Mouse (Mus musculus): Measurements from ENCODE around the gene Kmt2e.
"Not testable (repeated sequence)": the region's sequence is repeated elsewhere in the genome, so short reads cannot be mapped to it uniquely, and the experiment has no call there.

Gene Kmt2e

DNA sequence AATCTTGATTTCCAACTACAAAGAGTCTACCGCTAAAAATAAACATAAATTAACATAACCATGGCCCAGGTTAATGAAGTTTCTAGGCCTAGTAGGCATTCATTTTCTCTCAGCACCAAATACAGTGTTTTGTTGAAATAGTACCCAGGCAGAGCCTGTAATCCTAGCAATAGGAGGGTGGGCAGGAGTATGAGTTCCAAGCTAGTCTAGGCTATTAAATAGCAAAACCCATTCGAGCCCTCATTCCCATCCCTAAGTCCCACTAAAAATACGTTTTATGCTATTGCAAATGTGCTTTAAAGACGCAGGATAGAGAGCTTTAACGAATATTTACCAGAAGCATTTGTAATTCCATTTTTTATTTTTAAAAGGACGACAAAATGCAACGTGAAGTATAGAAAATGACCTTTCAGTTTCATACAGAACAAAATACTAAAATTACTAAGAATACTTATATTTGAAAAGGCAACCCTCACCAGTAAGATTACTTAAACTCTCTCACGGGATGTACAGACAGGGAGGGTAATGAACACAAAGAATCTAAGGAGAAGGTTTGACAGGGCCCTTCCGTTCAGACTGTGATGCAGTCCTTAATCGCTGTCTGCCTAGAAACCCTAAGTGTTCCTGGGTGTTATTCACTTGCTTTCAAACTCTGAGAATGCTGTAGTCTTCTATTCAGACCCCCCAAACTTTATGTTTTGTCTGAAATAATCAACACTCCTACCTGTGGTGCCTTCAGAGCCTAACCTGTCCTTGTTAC is 2.1 kb upstream of the Kmt2e start:
- no peak for DNase-seq (ENCODE audit: extremely low spot score, low read depth, low spot score)

DNA sequence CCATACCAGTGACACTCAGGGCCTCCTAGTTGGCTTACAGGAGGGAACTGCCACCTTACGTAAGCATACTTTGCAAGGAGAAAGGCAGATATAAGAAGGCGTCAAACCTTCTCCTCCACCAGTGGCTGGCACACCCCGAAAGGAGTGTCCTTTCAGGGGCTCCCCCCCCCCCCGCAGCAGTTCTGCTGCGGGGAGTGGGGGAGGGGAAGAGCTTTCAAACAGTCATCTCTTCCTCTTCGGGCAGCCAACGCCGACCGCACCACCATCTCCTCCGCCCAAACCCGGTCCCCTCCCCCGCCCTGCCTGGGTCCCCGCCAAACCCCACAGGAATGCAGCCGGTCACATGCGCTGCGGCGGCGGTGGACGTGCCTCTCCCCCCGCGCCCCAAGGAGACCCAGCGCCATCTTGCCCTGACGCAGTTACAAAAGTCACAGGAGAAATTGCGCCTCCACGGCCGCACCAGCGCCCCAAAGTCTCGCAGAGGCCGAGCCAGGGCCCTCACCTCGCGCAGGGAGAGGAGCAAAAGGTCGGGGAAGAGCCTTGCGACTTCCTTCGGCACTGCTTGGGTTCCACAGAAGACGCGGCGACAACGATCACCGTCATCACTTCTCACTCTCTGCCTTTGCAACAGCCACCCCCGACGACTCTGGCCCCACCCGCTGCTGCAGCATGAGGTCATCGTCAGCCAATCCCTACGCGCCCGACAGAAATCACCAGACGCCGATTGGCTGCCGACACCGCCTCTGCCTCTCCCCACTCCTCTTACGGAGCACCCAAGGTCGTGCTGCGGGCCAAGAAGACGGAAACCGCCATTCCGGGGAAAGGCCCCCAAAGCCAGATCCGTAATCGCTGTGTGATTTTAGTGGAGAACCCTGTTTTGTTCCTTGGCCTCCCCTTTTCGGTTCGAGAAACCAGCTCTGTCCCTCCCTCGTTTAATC is 1.3 kb upstream of the Kmt2e start:
- no peak for DNase-seq (ENCODE audit: extremely low spot score, low read depth, low spot score)

DNA sequence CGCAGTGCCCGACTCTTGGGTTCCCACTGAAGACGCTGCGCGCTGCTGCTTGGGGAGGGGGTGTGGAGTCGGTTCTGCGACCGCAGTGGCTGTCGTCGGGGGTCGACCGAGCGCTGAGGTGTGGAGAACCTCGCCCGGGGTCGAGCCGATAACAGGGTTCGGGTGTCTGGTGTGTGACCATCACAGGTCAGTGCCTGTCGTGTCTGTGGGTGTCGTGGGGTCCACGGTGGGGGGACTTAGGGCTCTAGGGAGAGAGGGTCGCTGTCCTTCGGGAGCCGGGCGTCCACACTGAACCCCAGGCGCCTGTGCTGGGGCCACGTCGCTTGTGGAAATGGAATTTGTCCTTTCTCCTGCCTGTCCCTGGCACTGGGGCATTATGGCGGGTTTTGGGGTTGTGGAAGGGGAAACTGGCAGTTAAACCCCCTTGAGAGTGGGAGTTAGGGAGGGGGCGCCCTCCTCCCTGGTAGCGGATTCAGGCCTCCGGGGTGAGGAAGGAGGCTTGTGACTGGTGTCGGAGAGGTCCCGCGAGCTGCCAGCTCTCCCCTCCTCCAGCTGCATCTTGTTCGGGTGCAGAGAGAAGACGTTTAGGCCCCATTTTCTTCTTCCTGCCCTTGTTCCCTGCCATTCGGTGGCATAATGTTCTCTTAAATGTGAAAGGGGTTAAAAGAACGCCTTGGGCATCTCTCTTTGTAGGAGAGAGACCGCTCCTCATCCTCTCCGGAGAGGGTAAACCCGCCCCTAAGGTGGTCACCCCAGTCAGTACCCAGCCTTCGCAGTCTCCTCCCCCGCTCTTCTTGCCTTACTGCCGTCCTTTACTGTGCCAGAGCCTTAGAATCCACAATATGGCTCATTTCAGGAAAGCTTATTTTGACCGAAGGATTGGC is 599 bp downstream of the Kmt2e start:
- DNase-seq (ENCODE audit: extremely low spot score, low read depth, low spot score) = no peak

DNA sequence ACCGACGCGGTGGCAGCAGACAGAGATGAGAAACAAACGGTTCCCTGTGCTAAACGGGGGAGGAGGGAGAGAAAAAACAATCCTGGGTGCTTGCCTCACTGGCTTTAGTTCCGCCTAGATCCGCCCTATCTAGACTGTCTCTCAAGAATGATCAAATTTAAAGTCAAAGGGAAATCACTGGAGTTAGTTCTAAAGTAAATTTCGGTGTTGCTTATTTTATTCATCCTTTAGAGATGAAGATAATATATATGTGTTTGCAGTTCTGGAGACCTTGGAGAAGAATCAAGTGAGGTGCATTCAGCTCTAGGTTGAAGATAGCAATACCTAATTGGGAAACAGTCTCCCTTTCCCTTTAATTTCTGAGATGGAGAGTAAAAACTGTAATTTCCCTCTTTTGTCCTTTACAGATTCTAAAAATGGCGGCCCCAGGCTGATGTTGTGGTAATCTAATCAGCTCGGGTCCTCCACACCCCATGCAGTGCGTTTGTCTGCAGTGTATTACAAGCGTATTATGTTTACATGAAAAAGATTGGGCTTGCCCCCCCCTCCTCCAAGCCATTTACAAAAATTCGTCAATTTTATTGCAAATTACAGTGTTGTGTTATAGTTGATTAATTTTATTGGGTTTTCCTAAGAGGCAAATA is 1.4 kb downstream of the Kmt2e start:
- no peak for DNase-seq (ENCODE audit: extremely low spot score, low read depth, low spot score)

DNA sequence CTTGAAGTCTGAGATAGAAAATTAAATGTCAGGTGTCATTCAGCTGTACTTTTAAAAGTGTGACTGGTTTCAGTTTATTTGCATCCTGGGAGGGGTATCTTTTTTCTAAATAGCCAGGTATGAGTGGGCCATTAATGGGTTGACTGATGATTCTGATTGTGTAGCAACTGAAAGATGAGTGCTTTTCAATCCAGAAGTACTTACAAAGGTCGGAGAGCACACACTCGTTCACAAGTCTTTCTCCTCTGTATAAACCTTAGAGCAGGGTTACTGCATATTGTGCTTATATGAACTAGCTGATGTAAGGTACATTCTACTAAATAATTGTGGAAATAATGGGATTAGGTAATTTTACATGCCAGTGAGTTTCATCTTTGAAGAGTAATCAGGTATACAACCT is 2.5 kb downstream of the Kmt2e start:
- no peak for DNase-seq (ENCODE audit: extremely low spot score, low read depth, low spot score)

DNA sequence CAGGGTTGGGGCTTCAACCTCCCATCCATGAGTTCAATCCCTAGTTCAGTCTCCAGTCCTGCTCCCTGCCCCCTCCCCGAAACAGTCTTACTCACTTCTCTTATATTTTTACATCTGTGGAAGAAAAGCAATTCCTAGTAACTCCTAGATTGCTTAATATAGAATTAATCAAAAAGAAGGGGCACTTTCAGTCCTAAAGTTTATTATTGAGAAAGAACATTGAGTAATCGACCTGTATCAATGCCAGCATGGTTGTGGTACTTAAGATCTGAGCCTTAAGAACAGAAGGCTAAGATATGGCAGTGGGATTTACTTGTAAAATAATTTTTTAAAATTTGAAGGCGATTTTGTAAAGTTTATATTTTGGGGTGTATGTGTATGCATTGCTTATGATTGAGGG is 5.6 kb downstream of the Kmt2e start:
- no peak for DNase-seq (ENCODE audit: extremely low spot score, low read depth, low spot score)

DNA sequence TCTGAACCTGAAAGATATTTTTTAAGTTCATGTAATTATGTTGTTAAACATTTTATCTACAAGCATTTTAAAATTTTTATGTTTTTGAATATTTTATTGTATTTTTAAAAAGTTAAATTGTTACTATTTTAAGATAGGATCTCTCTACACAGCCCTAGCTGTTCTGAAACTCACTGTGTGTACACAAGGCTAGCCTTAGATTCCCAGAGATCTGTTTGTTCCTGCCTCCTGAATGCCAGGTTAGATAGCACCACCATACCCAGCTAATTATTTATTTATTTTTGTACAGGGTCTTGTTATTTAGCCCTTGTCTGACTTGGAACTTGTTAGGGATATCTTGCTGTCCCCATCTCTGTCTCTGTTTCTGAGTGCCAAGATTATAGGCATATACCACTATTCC is 6.3 kb downstream of the Kmt2e start:
- DNase-seq (ENCODE audit: extremely low spot score, low read depth, low spot score) = no peak

DNA sequence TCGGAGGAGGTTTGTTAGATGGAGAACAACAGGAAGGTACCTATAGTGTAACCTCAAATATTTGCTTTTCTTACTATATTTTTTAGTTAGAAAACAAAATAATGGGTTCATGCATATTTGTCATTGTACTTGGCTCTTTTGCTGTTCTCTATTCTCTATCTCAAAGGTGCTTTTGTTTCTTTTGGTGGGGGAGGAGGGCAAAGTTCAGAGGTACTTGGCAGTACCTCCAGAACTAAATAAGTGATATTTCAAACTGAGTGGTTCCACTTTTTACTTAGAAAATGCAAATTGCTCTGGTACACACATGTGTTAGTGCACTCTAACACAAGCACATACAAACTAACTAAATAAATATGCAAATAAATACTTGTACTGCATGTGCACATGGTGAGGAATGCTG is 7.7 kb downstream of the Kmt2e start:
- DNase-seq (ENCODE audit: extremely low spot score, low read depth, low spot score) = no peak

DNA sequence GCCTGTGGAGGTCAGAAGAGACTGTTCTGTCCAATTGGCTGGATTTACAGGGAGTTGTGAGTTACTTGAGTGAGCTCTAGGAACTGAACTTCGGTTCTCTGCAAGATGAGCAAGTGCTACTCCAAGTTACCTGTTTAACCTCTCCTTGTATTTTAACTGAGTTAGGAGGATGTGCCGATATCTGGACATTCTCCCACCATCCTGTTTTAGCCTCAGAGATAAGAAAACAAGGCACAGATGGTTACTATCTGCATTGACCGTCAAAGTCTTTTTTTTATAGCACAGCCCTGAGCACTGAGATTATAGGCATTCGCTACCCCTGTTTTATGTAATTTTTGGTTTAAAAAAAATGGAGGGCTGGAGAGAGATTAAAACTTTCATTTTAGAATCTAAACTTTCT is 10.2 kb downstream of the Kmt2e start:
- DNase-seq (ENCODE audit: extremely low spot score, low read depth, low spot score) = no peak

DNA sequence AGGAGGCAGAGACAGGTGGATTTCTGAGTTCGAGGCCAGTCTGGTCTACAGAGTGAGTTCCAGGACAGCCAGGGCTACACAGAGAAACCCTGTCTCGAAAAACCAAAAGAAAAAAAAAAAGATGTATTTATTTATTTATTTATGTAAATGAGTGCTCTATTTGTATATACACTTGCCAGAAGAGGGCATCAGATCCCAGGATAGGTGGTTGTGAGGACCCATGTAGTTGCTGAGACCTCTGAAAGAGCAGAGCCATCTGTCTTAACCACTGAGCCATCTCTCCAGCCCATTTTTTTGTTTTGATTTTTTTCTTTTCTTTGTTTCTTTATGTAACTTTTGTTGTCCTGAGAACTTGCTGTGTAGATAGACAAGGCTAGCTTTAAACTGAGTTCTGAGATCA is 19.3 kb downstream of the Kmt2e start:
- not testable (repeated sequence) for DNase-seq (ENCODE audit: extremely low spot score, low read depth, low spot score)

DNA sequence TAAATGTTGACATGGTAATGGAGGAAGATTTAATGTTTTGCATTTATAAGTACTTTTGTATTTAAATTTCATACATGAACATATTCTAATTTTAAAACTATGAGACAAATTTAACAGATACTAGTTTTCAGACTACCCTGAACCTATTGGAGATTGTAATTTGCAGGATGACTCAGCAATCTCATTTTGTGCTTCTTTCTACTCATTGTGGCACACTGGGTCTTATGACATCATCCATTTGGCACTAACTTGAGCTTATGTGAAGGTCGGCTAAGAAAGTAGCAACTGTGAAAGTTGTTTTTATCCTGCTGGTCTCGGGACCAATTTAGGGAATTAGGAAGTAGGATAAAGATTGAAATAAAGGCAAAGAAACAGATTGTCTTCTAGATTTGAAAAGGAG is 27.4 kb downstream of the Kmt2e start:
- no peak for DNase-seq (ENCODE audit: extremely low spot score, low read depth, low spot score)

DNA sequence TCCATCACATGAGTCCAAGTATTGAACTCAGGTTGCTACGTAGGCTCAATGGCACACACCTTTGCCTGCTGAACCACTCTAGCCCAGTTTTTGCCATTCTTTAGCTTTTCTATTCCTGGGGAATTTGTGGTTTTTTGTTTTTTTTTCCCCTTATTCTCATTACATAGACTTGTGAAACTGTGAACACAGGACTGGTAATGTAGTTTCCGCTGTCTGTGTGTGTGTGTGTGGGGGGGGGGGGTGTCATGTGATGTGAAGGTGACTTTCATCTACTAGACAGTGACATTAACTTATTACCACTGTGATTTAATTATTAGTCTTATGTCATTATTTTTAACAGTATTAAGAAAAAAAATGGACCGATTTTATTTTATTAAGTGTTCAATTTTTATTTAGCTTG is 30.0 kb downstream of the Kmt2e start:
- DNase-seq (ENCODE audit: extremely low spot score, low read depth, low spot score) = no peak

DNA sequence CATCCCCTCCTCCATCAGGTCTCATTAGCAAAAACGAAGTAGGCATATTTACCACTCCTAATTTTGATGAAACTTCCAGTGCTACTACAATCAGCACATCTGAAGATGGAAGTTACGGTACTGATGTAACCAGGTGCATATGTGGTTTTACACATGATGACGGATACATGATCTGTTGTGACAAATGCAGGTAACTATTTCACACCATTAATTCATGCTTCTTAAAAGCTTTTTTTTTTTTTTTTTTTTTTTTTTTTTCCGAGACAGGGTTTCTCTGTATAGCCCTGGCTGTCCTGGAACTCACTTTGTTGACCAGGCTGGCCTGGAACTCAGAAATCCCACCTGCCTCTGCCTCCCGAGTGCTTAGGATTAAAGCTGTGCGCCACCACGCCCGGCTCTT is 30.5 kb downstream of the Kmt2e start:
- no peak for DNase-seq (ENCODE audit: extremely low spot score, low read depth, low spot score)

DNA sequence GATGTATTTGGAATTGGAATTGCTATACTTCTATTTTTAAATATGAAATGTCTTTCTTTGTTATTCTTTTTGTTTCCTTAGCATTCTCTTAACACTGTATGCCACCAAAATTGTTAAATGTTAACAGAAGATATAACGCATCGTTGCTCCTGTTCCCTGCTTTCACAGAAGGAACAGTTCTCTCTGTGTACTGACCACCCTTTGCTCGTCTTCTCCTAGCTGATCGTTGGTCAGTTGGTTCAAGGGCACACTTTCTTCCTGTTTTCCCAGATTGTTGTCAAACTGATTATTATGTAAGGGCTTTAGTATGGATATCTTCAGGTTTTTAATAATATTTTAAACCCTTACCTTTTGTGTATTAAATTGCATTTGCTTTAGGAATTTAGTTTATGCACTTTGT is 32.3 kb downstream of the Kmt2e start:
- no peak for DNase-seq (ENCODE audit: extremely low spot score, low read depth, low spot score)

DNA sequence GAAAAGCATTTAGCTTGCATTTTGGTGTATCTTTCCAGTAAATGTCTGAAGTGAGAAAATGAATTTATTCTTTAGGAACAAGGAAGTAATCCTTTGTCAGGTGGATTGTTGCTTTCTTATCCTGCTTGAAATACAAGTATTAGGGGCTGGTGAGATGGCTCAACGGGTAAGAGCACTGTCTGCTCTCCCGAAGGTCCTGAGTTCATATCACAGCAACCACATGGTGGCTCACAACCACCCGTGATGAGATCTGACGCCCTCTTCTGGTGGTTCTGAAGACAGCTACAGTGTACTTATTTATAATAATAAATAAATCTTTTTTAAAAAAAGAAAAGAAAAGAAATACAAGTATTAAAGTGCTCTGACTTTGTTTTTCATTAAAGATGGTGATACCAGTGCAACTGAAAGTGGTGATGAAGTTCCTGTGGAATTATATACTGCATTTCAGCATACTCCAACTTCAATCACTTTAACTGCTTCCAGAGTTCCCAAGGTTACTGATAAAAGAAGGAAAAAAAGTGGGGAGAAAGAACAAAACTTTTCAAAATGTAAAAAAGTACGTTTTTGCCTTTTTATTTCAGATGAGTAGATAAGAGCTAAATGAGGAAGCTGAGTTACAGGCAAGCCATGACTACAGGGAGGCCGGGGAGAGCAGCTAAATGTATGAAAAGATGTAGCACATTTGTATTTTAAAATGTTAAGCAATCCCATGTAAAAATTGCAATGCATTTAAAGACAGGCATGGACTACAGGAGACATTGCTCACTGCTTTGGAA is 39.0 kb downstream of the Kmt2e start:
- no peak for DNase-seq (ENCODE audit: extremely low spot score, low read depth, low spot score)

DNA sequence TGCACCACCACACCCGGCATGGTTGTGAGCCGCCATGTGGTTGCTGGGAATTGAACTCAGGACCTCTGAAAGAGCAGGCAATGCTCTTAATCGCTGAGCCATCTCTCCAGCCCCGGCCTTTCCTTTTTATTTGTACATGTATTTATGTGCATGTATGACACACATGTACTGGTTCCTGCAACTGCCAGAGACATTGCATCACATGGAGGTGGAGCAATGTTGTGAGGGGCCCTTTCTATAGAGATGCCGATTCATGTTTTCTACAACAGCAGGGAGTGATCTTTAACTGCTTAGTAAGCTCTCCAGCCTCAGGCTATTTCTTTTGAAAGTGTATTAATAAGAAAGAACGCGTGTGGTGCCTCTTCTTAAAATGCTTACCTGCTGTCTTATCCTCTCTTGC is 49.6 kb downstream of the Kmt2e start:
- no peak for DNase-seq (ENCODE audit: extremely low spot score, low read depth, low spot score)

DNA sequence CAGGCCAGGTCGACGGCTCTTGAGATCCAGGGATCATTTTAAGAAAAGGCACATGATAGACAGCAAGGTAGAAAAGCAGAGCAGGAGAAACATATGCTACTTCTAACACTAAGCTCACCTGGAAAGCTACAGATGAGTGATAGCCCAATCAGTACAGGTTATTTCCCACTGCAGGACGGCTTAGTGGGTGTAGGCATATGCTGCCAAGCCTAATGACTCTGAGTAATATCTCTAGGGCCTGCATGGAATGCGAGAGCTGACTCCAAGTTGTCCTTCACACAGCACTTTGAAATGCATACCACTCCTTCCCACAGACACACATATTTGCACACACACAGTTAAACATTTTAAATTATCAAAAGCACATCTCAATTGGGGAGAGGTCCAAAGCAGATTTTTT is 55.0 kb downstream of the Kmt2e start:
- DNase-seq (ENCODE audit: extremely low spot score, low read depth, low spot score) = no peak

DNA sequence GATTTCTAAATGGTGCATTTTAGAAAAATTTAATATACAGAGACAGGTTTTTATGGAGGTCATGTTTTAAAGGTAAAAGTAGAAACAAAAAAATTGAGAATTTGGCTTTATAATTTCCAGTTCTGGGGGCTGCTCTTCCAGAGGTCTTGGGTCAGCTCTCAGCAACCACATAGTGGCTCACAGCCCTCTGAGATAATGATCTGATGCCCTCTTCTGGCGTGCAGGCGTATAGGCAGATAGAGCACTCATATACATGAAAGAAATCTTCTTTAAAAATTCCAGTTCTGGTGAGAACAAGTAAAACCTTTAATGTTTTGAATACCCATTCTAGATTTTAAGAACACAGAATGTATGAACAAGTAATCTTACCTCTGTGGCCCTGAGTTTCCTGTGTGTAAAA is 56.6 kb downstream of the Kmt2e start:
- DNase-seq (ENCODE audit: extremely low spot score, low read depth, low spot score) = no peak

DNA sequence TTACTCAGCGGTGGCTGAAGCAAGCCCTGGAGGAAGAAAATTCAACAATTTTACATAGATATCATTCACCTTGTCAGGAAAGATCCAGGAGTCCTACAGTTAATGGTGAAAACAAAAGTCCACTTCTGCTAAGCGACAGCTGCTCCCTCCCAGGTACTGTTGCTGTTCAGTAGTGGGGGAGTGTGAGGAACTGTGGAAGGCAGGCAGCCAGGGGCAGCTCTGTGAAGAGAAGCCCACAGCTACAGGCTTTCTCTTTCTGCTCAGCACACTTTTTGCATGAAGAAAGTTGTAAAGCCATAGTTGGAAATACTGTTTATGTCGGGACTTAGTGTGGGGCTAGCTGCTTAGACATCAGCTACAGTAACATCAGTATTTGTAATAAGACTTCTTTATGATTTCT is 62.2 kb downstream of the Kmt2e start:
- no peak for DNase-seq (ENCODE audit: extremely low spot score, low read depth, low spot score)

DNA sequence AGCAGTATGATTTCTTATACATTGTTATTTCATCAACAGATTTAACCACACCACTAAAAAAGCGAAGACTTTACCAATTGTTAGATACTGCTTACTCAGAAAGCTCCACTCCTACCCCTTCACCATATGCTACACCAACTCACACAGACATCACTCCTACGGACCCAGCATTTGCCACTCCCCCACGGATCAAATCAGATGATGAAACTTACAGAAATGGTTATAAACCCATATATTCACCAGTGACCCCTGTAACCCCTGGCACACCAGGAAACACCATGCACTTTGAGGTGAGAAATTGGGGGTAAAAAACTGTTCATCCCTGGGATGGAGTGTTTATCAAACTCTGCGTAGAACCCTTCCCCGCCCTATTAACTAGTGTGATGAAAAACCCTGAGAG is 62.7 kb downstream of the Kmt2e start:
- no peak for DNase-seq (ENCODE audit: extremely low spot score, low read depth, low spot score)
